Mouse (Mus musculus) heart, embryonic 10.5 days (tissue): ENCODE results near the gene Dop1b. TPM values are rescaled to one million over a fixed set of nuclear protein-coding genes. Genes with fewer than 3 reads are reported as not detected.

ENCODE experiments used
- DNase-seq: peaks from one replicate; pipeline ENCODE4 v3.0.0-alpha.2; 2017; ENCODE audit warnings: low spot score
- H3K27ac ChIP-seq: fragments of 300-500 bp; sonication (generic); 2 replicates; pipeline ENCODE4 v1.5.1; 2016; ENCODE audit warnings: mild to moderate bottlenecking
- H3K27me3 ChIP-seq: fragments of 300-500 bp; sonication (generic); 2 replicates; pipeline ENCODE4 v1.6.1; 2016; ENCODE audit warnings: mild to moderate bottlenecking; ENCODE audit not compliant: poor library complexity, insufficient read depth, severe bottlenecking
- H3K36me3 ChIP-seq: fragments of 300-500 bp; sonication (generic); 2 replicates; pipeline ENCODE4 v1.6.1; 2016; ENCODE audit warnings: mild to moderate bottlenecking, moderate library complexity
- H3K4me1 ChIP-seq: fragments of 300-500 bp; sonication (generic); 2 replicates; pipeline ENCODE4 v1.6.1; 2016; ENCODE audit warnings: mild to moderate bottlenecking
- H3K4me3 ChIP-seq: fragments of 300-500 bp; sonication (generic); 2 replicates; pipeline ENCODE4 v1.5.1; 2016; ENCODE audit warnings: mild to moderate bottlenecking, moderate library complexity
- H3K9me3 ChIP-seq: fragments of 300-500 bp; sonication (generic); 2 replicates; pipeline ENCODE4 v1.6.1; 2016; ENCODE audit warnings: mild to moderate bottlenecking, moderate library complexity
- WGBS: fragments of 180-500 bp; shearing (Covaris S2); methylation state at CpG from one replicate; pipeline ENCODE4 v1.1.7; 2016; 5-methylcytosine and 5-hydroxymethylcytosine counted together
- polyA plus RNA-seq: library from polyadenylated mRNA; unstranded; fragments of >200 nt; fragmentation: Nextera tagmentation; extraction: Ambion mirVana; gene quantifications from 2 replicates; pipeline ENCODE4 v1.2.1, GENCODE M21; 2016

Gene Dop1b
- polyA plus RNA-seq, 1 experiment from 2014 or later = 7.4 TPM

- H3K36me3 ChIP-seq = no peaks in the 10 kb centered on the region
- no peak overlapping the region for H3K4me3 ChIP-seq
- 40% methylated on average over 8 of the region's 8 CpGs for WGBS
- H3K4me1 ChIP-seq = peaks cover 11% of the 10 kb centered on the region
- peaks cover 5% of the 10 kb centered on the region; the same call in 1 of the 2 replicates for H3K27me3 ChIP-seq
- no peaks in the 10 kb centered on the region for H3K9me3 ChIP-seq
- no peak overlapping the region for H3K27ac ChIP-seq
- no peak for DNase-seq
Observed at GRCm38 (mm10) chr16:93746397-93746796, 34.7 kb downstream of the Dop1b start.

- 90% methylated on average over 4 of the region's 4 CpGs for WGBS
Observed at GRCm38 (mm10) chr16:93746957-93747356, 35.3 kb downstream of the Dop1b start.

GRCm38 (mm10) chr16:93747421-93747820 is 35.7 kb downstream of the Dop1b start:
- no peak overlapping the region for H3K27ac ChIP-seq
- peaks cover 11% of the 10 kb centered on the region for H3K4me1 ChIP-seq
- H3K4me3 ChIP-seq = no peak overlapping the region
- no peaks in the 10 kb centered on the region for H3K9me3 ChIP-seq
- 72% methylated on average over 6 of the region's 6 CpGs for WGBS
- no peak for DNase-seq
- no peaks in the 10 kb centered on the region for H3K36me3 ChIP-seq
- H3K27me3 ChIP-seq = peaks cover 5% of the 10 kb centered on the region; the same call in 1 of the 2 replicates

More at GRCm38 (mm10) chr16:93746957-93747356, 35.3 kb downstream of the Dop1b start:
- H3K4me1 ChIP-seq = peaks cover 11% of the 10 kb centered on the region
- no peaks in the 10 kb centered on the region for H3K36me3 ChIP-seq
- no peak for DNase-seq
- H3K27ac ChIP-seq = no peak overlapping the region
- H3K4me3 ChIP-seq = no peak overlapping the region
- no peaks in the 10 kb centered on the region for H3K9me3 ChIP-seq
- H3K27me3 ChIP-seq = peaks cover 5% of the 10 kb centered on the region; the same call in 1 of the 2 replicates

GRCm38 (mm10) chr16:93749147-93749910 is 37.6 kb downstream of the Dop1b start:
- H3K4me1 ChIP-seq = peaks cover 11% of the 10 kb centered on the region
- no peak overlapping the region for H3K27ac ChIP-seq
- H3K36me3 ChIP-seq = 0 out of 2 replicates have a peak, but pooled peaks cover 9% of the 10 kb centered on the region
- DNase-seq = no peak
- no peaks in the 10 kb centered on the region for H3K9me3 ChIP-seq
- H3K4me3 ChIP-seq = no peak overlapping the region
- WGBS = 67% methylated on average over 15 of the region's 15 CpGs
- H3K27me3 ChIP-seq = peaks cover 5% of the 10 kb centered on the region; the same call in 1 of the 2 replicates

GRCm38 (mm10) chr16:93750464-93750863 is 38.8 kb downstream of the Dop1b start:
- Histone ChIP-seq H3K9me3 (no peaks in the 10 kb centered on the region), H3K36me3 (0 out of 2 replicates have a peak, but pooled peaks cover 9% of the 10 kb centered on the region), H3K4me1 (peaks cover 11% of the 10 kb centered on the region), H3K27ac (no peak overlapping the region), H3K27me3 (peaks cover 5% of the 10 kb centered on the region; the same call in 1 of the 2 replicates), H3K4me3 (no peak overlapping the region)
- WGBS = 78% methylated on average over 6 of the region's 6 CpGs
- DNase-seq = no peak

- 0 out of 2 replicates have a peak, but pooled peaks cover 9% of the 10 kb centered on the region for H3K36me3 ChIP-seq
- H3K4me1 ChIP-seq = peaks cover 3% of the 10 kb centered on the region; the same call in 1 of the 2 replicates
- 48% methylated on average over 5 of the region's 5 CpGs for WGBS
- DNase-seq = no peak
- H3K9me3 ChIP-seq = no peaks in the 10 kb centered on the region
- peaks cover 5% of the 10 kb centered on the region; the same call in 1 of the 2 replicates for H3K27me3 ChIP-seq
- no peak overlapping the region for H3K4me3 ChIP-seq
- no peak overlapping the region for H3K27ac ChIP-seq
Observed at GRCm38 (mm10) chr16:93751816-93752215, 40.1 kb downstream of the Dop1b start.

- DNase-seq = no peak
- no peak overlapping the region for H3K27ac ChIP-seq
- 0 out of 2 replicates have a peak, but pooled peaks cover 6% of the 10 kb centered on the region for H3K27me3 ChIP-seq
- no peaks in the 10 kb centered on the region for H3K4me1 ChIP-seq
- 0 out of 2 replicates have a peak, but pooled peaks cover 9% of the 10 kb centered on the region for H3K36me3 ChIP-seq
- 90% methylated on average over 5 of the region's 5 CpGs for WGBS
- no peaks in the 10 kb centered on the region for H3K9me3 ChIP-seq
- no peak overlapping the region for H3K4me3 ChIP-seq
Observed at GRCm38 (mm10) chr16:93756622-93757021, 44.9 kb downstream of the Dop1b start.

GRCm38 (mm10) chr16:93763378-93763777 is 51.7 kb downstream of the Dop1b start:
- no peaks in the 10 kb centered on the region for H3K9me3 ChIP-seq
- 0 out of 2 replicates have a peak, but pooled peaks cover 14% of the 10 kb centered on the region for H3K27me3 ChIP-seq
- H3K36me3 ChIP-seq = peaks cover 5% of the 10 kb centered on the region; the same call in 1 of the 2 replicates
- WGBS = 71% methylated on average over 6 of the region's 6 CpGs
- DNase-seq = no peak
- no peak overlapping the region for H3K4me3 ChIP-seq
- H3K4me1 ChIP-seq = no peaks in the 10 kb centered on the region
- no peak overlapping the region for H3K27ac ChIP-seq

- H3K27me3 ChIP-seq = 0 out of 2 replicates have a peak, but pooled peaks cover 14% of the 10 kb centered on the region
- H3K27ac ChIP-seq = no peak overlapping the region
- H3K36me3 ChIP-seq = peaks cover 5% of the 10 kb centered on the region; the same call in 1 of the 2 replicates
- H3K4me3 ChIP-seq = no peak overlapping the region
- WGBS = 70% methylated on average over 4 of the region's 4 CpGs
- H3K4me1 ChIP-seq = no peaks in the 10 kb centered on the region
- no peak for DNase-seq
- H3K9me3 ChIP-seq = no peaks in the 10 kb centered on the region
Observed at GRCm38 (mm10) chr16:93764597-93764996, 52.9 kb downstream of the Dop1b start.

- H3K4me3 ChIP-seq = no peak overlapping the region
- H3K9me3 ChIP-seq = no peaks in the 10 kb centered on the region
- H3K4me1 ChIP-seq = peaks cover 4% of the 10 kb centered on the region; the same call in 1 of the 2 replicates
- 48% methylated on average over 4 of the region's 4 CpGs for WGBS
- DNase-seq = no peak
- no peak overlapping the region for H3K27ac ChIP-seq
- peaks cover 4% of the 10 kb centered on the region for H3K36me3 ChIP-seq
- H3K27me3 ChIP-seq = peaks cover 15% of the 10 kb centered on the region; the same call in 1 of the 2 replicates
Observed at GRCm38 (mm10) chr16:93766956-93767355, 55.3 kb downstream of the Dop1b start.

GRCm38 (mm10) chr16:93767548-93767947 is 55.8 kb downstream of the Dop1b start:
- no peak for DNase-seq
- Histone ChIP-seq H3K4me1 (peaks cover 4% of the 10 kb centered on the region; the same call in 1 of the 2 replicates), H3K4me3 (no peak overlapping the region), H3K36me3 (no peaks in the 10 kb centered on the region; the same call in 1 of the 2 replicates), H3K9me3 (no peaks in the 10 kb centered on the region), H3K27me3 (peaks cover 10% of the 10 kb centered on the region; the same call in 1 of the 2 replicates), H3K27ac (no peak overlapping the region)
- 50% methylated on average over 6 of the region's 6 CpGs for WGBS

GRCm38 (mm10) chr16:93769621-93770020 is 57.9 kb downstream of the Dop1b start:
- Histone ChIP-seq H3K9me3 (no peaks in the 10 kb centered on the region), H3K27me3 (peaks cover 10% of the 10 kb centered on the region; the same call in 1 of the 2 replicates), H3K27ac (no peak overlapping the region), H3K4me1 (peaks cover 4% of the 10 kb centered on the region; the same call in 1 of the 2 replicates), H3K36me3 (no peaks in the 10 kb centered on the region; the same call in 1 of the 2 replicates), H3K4me3 (no peak overlapping the region)
- WGBS = 72% methylated on average over 15 of the region's 15 CpGs
- DNase-seq = no peak
